Mouse (Mus musculus) midbrain, embryonic 14.5 days (tissue): ENCODE measurements around the gene Golga4. TPM values are rescaled to one million over a fixed set of nuclear protein-coding genes. Genes with fewer than 3 reads are reported as not detected.

Experiments
- ATAC-seq: fragments of 200-750 bp; cut with Nextera tagmentation; 2 replicates; pipeline ENCODE4 v1.8.0; 2017; ENCODE audit warnings: moderate number of reproducible peaks, moderate library complexity; ENCODE audit not compliant: low FRiP score, low TSS enrichment
- DNase-seq: peaks from one replicate; pipeline ENCODE4 v3.0.0-alpha.2; 2015
- H3K27ac ChIP-seq: fragments of 300-500 bp; sonication (generic); replicated peaks from 2 replicates; pipeline ENCODE4 v1.5.1; 2014; ENCODE audit warnings: mild to moderate bottlenecking, low read depth, low read length, moderate library complexity
- H3K27me3 ChIP-seq: fragments of 300-500 bp; sonication (generic); 2 replicates; pipeline ENCODE4 v1.6.1; 2014; ENCODE audit warnings: low read length, control low read depth, mixed read lengths; ENCODE audit not compliant: control insufficient read depth, insufficient read depth
- H3K36me3 ChIP-seq: fragments of 300-500 bp; sonication (generic); 2 replicates; pipeline ENCODE4 v1.6.1; 2014; ENCODE audit warnings: low read length, control low read depth; ENCODE audit not compliant: control insufficient read depth, insufficient read depth
- H3K4me1 ChIP-seq: fragments of 300-500 bp; sonication (generic); 2 replicates; pipeline ENCODE4 v1.6.1; 2014; ENCODE audit warnings: mild to moderate bottlenecking, antibody characterized with exemption, low read length, control low read depth; ENCODE audit not compliant: control insufficient read depth, insufficient read depth
- H3K4me2 ChIP-seq: fragments of 300-500 bp; sonication (generic); 2 replicates; pipeline ENCODE4 v1.6.1; 2014; ENCODE audit warnings: mild to moderate bottlenecking, low read length, moderate library complexity
- H3K4me3 ChIP-seq: fragments of 300-500 bp; sonication (generic); replicated peaks from 2 replicates; pipeline ENCODE4 v1.5.1; 2014; ENCODE audit warnings: low read depth, low read length
- H3K9ac ChIP-seq: fragments of 300-500 bp; sonication (generic); replicated peaks from 2 replicates; pipeline ENCODE4 v1.6.1; 2014; ENCODE audit warnings: mild to moderate bottlenecking, low read length, moderate library complexity
- H3K9me3 ChIP-seq: fragments of 300-500 bp; sonication (generic); 2 replicates; pipeline ENCODE4 v1.6.1; 2016; ENCODE audit warnings: low read length, control low read depth, mixed read lengths; ENCODE audit not compliant: control insufficient read depth
- WGBS: fragments of 180-500 bp; shearing (Covaris S2); extraction: QIAGEN DNeasy Blood & Tissue Kit; methylation state at CpG from one replicate; pipeline ENCODE4 v1.1.7; 2014; 5-methylcytosine and 5-hydroxymethylcytosine counted together
- polyA plus RNA-seq: library from polyadenylated mRNA; unstranded; fragments of >200 nt; fragmentation: Nextera tagmentation; extraction: Ambion mirVana; gene quantifications from 2 replicates; pipeline ENCODE4 v1.2.1, GENCODE M21; 2014

Gene Golga4
- polyA plus RNA-seq, 1 experiment from 2014 or later, result 53.3 TPM

GRCm38 (mm10) chr9:118487096-118487395 lies 19.0 kb upstream of the Golga4 start:
- H3K27ac ChIP-seq, result no peak overlapping the region
- no peak for ATAC-seq
- H3K4me2 ChIP-seq, result peak overlapping the region; percentile 34; the same call in 1 of the 2 replicates
- H3K27me3 ChIP-seq, result peaks cover 77% of the 10 kb centered on the region
- H3K36me3 ChIP-seq, result no peaks in the 10 kb centered on the region
- peaks cover 12% of the 10 kb centered on the region; the same call in 1 of the 2 replicates for H3K4me1 ChIP-seq
- DNase-seq, result no peak
- H3K9ac ChIP-seq, result no peak overlapping the region
- H3K4me3 ChIP-seq, result no peak overlapping the region
- whole genome bisulfite sequencing, result 0% methylated on average over 9 of the region's 9 CpGs
- no peaks in the 10 kb centered on the region for H3K9me3 ChIP-seq

DNA sequence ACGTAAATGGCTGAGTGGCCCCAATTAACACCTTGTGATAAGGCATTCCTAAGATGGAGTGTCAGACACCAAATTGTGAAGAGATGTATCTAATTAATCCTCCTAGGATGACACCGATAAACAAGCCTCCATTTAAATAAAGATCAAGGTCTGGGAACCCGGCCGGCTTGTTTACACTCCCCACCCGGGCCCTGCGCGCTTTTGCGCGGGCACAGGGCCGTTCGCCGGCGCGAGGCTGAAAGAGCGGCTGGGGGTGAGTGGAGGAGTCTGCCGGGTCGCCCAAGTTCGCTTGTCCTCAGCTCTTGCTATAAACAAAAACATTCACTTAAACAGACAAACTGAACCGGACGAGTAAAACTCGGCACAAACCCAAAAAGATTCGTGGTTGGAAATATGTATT lies 18.4 kb upstream of the Golga4 start:
- no peaks in the 10 kb centered on the region for H3K36me3 ChIP-seq
- H3K27ac ChIP-seq, result no peak overlapping the region
- no peaks in the 10 kb centered on the region for H3K9me3 ChIP-seq
- peak overlapping the region; percentile 17 for H3K4me3 ChIP-seq
- H3K4me2 ChIP-seq, result peak overlapping the region; percentile 51
- DNase-seq, result peak; percentile 56
- no peak overlapping the region for H3K9ac ChIP-seq
- peaks cover 72% of the 10 kb centered on the region for H3K27me3 ChIP-seq
- ATAC-seq, result no peak
- under 1% methylated on average over 22 of the region's 22 CpGs for WGBS
- peaks cover 12% of the 10 kb centered on the region; the same call in 1 of the 2 replicates for H3K4me1 ChIP-seq

DNA sequence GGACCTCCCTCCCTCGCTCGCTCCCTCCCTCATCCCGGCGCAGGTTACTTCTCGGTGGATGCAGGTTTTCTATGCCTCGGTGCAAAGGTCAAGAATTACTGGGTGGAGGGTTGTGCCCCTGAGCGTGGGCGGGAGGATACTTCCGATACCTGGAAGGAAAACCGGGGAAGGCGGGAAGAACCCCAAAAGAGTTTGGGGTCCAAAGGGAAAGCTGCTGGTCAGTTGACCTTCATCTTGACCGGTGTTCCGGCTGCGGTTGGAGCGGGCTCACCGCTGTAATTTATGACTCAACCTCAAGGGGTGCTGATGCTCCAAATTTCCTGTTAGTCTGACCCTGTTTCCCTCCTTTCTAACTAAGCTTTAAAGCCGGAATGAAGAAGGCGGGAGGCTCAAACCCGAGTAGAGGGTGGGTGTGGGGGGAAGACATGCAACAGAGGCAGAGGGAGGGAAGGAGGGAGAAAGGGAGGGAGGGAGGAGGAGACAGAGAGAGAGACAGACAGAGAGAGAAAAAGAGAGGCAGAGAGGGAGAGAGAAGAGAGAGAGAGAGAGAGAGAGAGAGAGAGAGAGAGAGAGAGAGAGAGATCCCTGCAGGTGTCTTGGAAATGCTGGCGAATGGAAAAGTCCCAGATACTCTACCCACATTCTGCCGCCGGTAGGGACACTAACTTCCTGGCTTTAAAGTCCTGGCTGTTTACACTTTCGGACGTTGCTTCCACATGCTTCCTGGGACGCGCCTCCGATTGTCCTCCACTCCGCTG lies 17.8 kb upstream of the Golga4 start:
- peak overlapping the region; percentile 17 for H3K4me3 ChIP-seq
- no peaks in the 10 kb centered on the region for H3K9me3 ChIP-seq
- DNase-seq, result peak; percentile 69
- no peaks in the 10 kb centered on the region for H3K36me3 ChIP-seq
- no peak overlapping the region for H3K9ac ChIP-seq
- no peak for ATAC-seq
- H3K27me3 ChIP-seq, result peaks cover 66% of the 10 kb centered on the region
- H3K4me2 ChIP-seq, result peak overlapping the region; percentile 51
- H3K27ac ChIP-seq, result no peak overlapping the region
- H3K4me1 ChIP-seq, result peaks cover 12% of the 10 kb centered on the region; the same call in 1 of the 2 replicates
- WGBS, result under 1% methylated on average over 28 of the region's 28 CpGs

GRCm38 (mm10) chr9:118488896-118489578 lies 17.0 kb upstream of the Golga4 start:
- peak; percentile 39 for DNase-seq
- peak; percentile 6; the same call in 1 of the 2 replicates for ATAC-seq

DNA sequence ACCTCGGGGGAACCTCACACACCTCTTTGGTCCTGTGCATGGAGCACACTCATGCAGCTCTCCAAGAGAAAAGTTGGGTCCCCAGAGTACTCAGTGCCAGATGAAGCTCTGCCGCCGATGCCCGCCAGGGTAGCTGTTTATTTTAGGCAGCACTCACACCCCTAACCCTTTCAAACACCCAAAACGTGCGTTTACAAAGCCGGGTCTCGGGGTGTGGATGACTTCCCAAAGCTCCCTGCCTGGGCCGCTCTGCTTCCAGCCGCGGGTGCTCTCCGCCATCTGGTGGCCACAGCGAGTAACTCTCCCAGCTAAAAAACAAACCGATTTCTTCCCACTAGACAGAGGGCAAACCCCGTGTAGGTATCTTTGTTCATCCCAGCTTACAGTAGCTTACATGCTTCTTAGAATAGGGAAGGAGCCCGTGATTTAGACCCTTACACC lies 16.5 kb upstream of the Golga4 start:
- Histone ChIP-seq H3K4me1 (peaks cover 12% of the 10 kb centered on the region; the same call in 1 of the 2 replicates), H3K9me3 (no peaks in the 10 kb centered on the region), H3K27me3 (peaks cover 53% of the 10 kb centered on the region), H3K36me3 (no peaks in the 10 kb centered on the region), H3K9ac (no peak overlapping the region), H3K4me2 (peak overlapping the region; percentile 51), H3K4me3 (0 out of 2 replicates have a peak overlapping the region, but pooled peaks have one; percentile 11), H3K27ac (no peak overlapping the region)
- ATAC-seq (peak; percentile 72; the same call in 1 of the 2 replicates), DNase-seq (peak; percentile 91)
- under 1% methylated on average over 16 of the region's 16 CpGs for WGBS

More at GRCm38 (mm10) chr9:118488896-118489578, 17.0 kb upstream of the Golga4 start:
- no peaks in the 10 kb centered on the region for H3K36me3 ChIP-seq
- peaks cover 12% of the 10 kb centered on the region; the same call in 1 of the 2 replicates for H3K4me1 ChIP-seq
- H3K4me2 ChIP-seq, result peak overlapping the region; percentile 51
- H3K27ac ChIP-seq, result no peak overlapping the region
- no peaks in the 10 kb centered on the region for H3K9me3 ChIP-seq
- H3K4me3 ChIP-seq, result peak overlapping the region; percentile 11
- peaks cover 58% of the 10 kb centered on the region for H3K27me3 ChIP-seq
- no peak overlapping the region for H3K9ac ChIP-seq
- 2% methylated on average over 20 of the region's 20 CpGs for WGBS

- no peak for ATAC-seq
Observed at GRCm38 (mm10) chr9:118491195-118491594, 14.9 kb upstream of the Golga4 start.

GRCm38 (mm10) chr9:118492932-118493698 lies 13.0 kb upstream of the Golga4 start:
- 87% methylated on average over 8 of the region's 8 CpGs for WGBS
- Histone ChIP-seq H3K4me3 (no peak overlapping the region), H3K9me3 (no peaks in the 10 kb centered on the region), H3K4me1 (peaks cover 2% of the 10 kb centered on the region; the same call in 1 of the 2 replicates), H3K27me3 (peaks cover 19% of the 10 kb centered on the region), H3K4me2 (no peak overlapping the region), H3K27ac (no peak overlapping the region), H3K36me3 (no peaks in the 10 kb centered on the region), H3K9ac (no peak overlapping the region)
- ATAC-seq (no peak), DNase-seq (no peak)

More at GRCm38 (mm10) chr9:118491195-118491594, 14.9 kb upstream of the Golga4 start:
- DNase-seq, result no peak
- Histone ChIP-seq H3K36me3 (no peaks in the 10 kb centered on the region), H3K4me1 (peaks cover 12% of the 10 kb centered on the region; the same call in 1 of the 2 replicates), H3K27me3 (peaks cover 37% of the 10 kb centered on the region), H3K4me3 (no peak overlapping the region), H3K4me2 (no peak overlapping the region), H3K27ac (no peak overlapping the region), H3K9ac (no peak overlapping the region), H3K9me3 (no peaks in the 10 kb centered on the region)
- WGBS, result 84% methylated on average over 4 of the region's 4 CpGs

GRCm38 (mm10) chr9:118494106-118494505 lies 12.0 kb upstream of the Golga4 start:
- H3K4me3 ChIP-seq, result no peak overlapping the region
- ATAC-seq, result no peak
- H3K9ac ChIP-seq, result no peak overlapping the region
- no peak for DNase-seq
- 95% methylated on average over 5 of the region's 5 CpGs for WGBS
- peaks cover 10% of the 10 kb centered on the region for H3K27me3 ChIP-seq
- H3K27ac ChIP-seq, result no peak overlapping the region
- H3K9me3 ChIP-seq, result no peaks in the 10 kb centered on the region
- no peak overlapping the region for H3K4me2 ChIP-seq
- no peaks in the 10 kb centered on the region for H3K36me3 ChIP-seq
- no peaks in the 10 kb centered on the region for H3K4me1 ChIP-seq
